Mouse (Mus musculus): ENCODE results near the gene Erbb3.

GRCm38 (mm10) chr10:128543100-128543499 is 46.4 kb downstream of the Erbb3 start:
- TF ChIP-seq CTCF (conservative IDR thresholded peaks at IDR 0.05; ENCODE audit: insufficient read depth, insufficient read length, low read depth, low read length), result no peak
- TF ChIP-seq POLR2A (IDR thresholded peaks at IDR 0.05; ENCODE audit: low read depth, low read length), result no peak
